Mouse (Mus musculus): ENCODE data around the gene Mospd1. TPM values are rescaled to one million over a fixed set of nuclear protein-coding genes. Genes with fewer than 3 reads are reported as not detected.

The Mospd1 gene
- polyA plus RNA-seq (2016; fragmentation: Nextera tagmentation; extraction: Ambion mirVana), result 47.4 and 50.1 TPM in 2 replicates

- H3K4me2 ChIP-seq (replicated peaks), result peak within 1 kb of the TSS; percentile 54
- ATAC-seq (ENCODE audit: insufficient number of reproducible peaks, insufficient read depth, low FRiP score, low TSS enrichment), result peak; percentile 95
- no peaks in the 10 kb centered on the region for H3K4me1 ChIP-seq
- H3K9me3 ChIP-seq, result no peaks in the 10 kb centered on the region
- 18% methylated on average over 12 of the region's 15 CpGs for WGBS
- peak within 1 kb of the TSS; percentile 57 for H3K9ac ChIP-seq
- H3K4me3 ChIP-seq, result peak within 1 kb of the TSS; percentile 56
- no peaks in the 10 kb centered on the region for H3K27me3 ChIP-seq
- H3K36me3 ChIP-seq, result no peaks in the 10 kb centered on the region
- H3K27ac ChIP-seq, result peak within 1 kb of the TSS; percentile 67
Measured at GRCm38 (mm10) chrX:53370366-53370740, at the start of gene Mospd1. Gene Mospd1 (minus strand): TSS chrX:53370502.

- no peak for ATAC-seq (ENCODE audit: insufficient number of reproducible peaks, insufficient read depth, low FRiP score, low TSS enrichment)
- 66% methylated on average over 3 of the region's 3 CpGs for WGBS
- Histone ChIP-seq H3K9ac (no peak overlapping the region), H3K9me3 (no peaks in the 10 kb centered on the region), H3K36me3 (no peaks in the 10 kb centered on the region), H3K4me2 (replicated peaks) (no peak overlapping the region), H3K27ac (no peak overlapping the region), H3K27me3 (no peaks in the 10 kb centered on the region), H3K4me3 (no peak overlapping the region), H3K4me1 (no peaks in the 10 kb centered on the region)
Measured at GRCm38 (mm10) chrX:53386362-53386761, 16.1 kb upstream of the Mospd1 start.

GRCm38 (mm10) chrX:53383122-53383521 is 12.8 kb upstream of the Mospd1 start:
- no peaks in the 10 kb centered on the region for H3K36me3 ChIP-seq
- H3K4me2 ChIP-seq (replicated peaks), result no peak overlapping the region
- no peak overlapping the region for H3K4me3 ChIP-seq
- H3K9me3 ChIP-seq, result no peaks in the 10 kb centered on the region
- WGBS, result 44% methylated on average over 3 of the region's 3 CpGs
- no peak for ATAC-seq (ENCODE audit: insufficient number of reproducible peaks, insufficient read depth, low FRiP score, low TSS enrichment)
- H3K27me3 ChIP-seq, result no peaks in the 10 kb centered on the region
- H3K27ac ChIP-seq, result no peak overlapping the region
- no peaks in the 10 kb centered on the region for H3K4me1 ChIP-seq
- H3K9ac ChIP-seq, result no peak overlapping the region

GRCm38 (mm10) chrX:53369534-53370365 is 552 bp downstream of the Mospd1 start:
- Histone ChIP-seq H3K27ac (peak overlapping the region; percentile 67), H3K4me2 (replicated peaks) (peak overlapping the region; percentile 54), H3K4me3 (peak overlapping the region; percentile 56), H3K36me3 (no peaks in the 10 kb centered on the region), H3K9ac (peak overlapping the region; percentile 57), H3K4me1 (no peaks in the 10 kb centered on the region), H3K9me3 (no peaks in the 10 kb centered on the region), H3K27me3 (no peaks in the 10 kb centered on the region)
- WGBS, result 23% methylated on average over 25 of the region's 25 CpGs
- ATAC-seq (ENCODE audit: insufficient number of reproducible peaks, insufficient read depth, low FRiP score, low TSS enrichment), result peak; percentile 74

GRCm38 (mm10) chrX:53364668-53365383 is 5.5 kb downstream of the Mospd1 start:
- 82% methylated on average over 7 of the region's 7 CpGs for WGBS
- no peaks in the 10 kb centered on the region for H3K36me3 ChIP-seq
- H3K4me2 ChIP-seq (replicated peaks), result no peak overlapping the region
- H3K4me3 ChIP-seq, result no peak overlapping the region
- H3K27me3 ChIP-seq, result no peaks in the 10 kb centered on the region
- H3K4me1 ChIP-seq, result no peaks in the 10 kb centered on the region
- no peak overlapping the region for H3K9ac ChIP-seq
- ATAC-seq (ENCODE audit: insufficient number of reproducible peaks, insufficient read depth, low FRiP score, low TSS enrichment), result no peak
- no peaks in the 10 kb centered on the region for H3K9me3 ChIP-seq
- H3K27ac ChIP-seq, result no peak overlapping the region

- Histone ChIP-seq H3K27me3 (no peaks in the 10 kb centered on the region), H3K4me3 (no peak overlapping the region), H3K4me2 (replicated peaks) (no peak overlapping the region), H3K36me3 (peaks cover 9% of the 10 kb centered on the region; the same call in 1 of the 2 replicates), H3K9ac (no peak overlapping the region), H3K4me1 (no peaks in the 10 kb centered on the region), H3K27ac (no peak overlapping the region), H3K9me3 (no peaks in the 10 kb centered on the region)
- WGBS, result 91% methylated on average over 4 of the region's 4 CpGs
- ATAC-seq (ENCODE audit: insufficient number of reproducible peaks, insufficient read depth, low FRiP score, low TSS enrichment), result no peak
Measured at GRCm38 (mm10) chrX:53348374-53348773, 21.9 kb downstream of the Mospd1 start.

- Histone ChIP-seq H3K4me3 (no peak overlapping the region), H3K9ac (no peak overlapping the region), H3K27me3 (no peaks in the 10 kb centered on the region), H3K36me3 (no peaks in the 10 kb centered on the region), H3K27ac (no peak overlapping the region), H3K4me1 (no peaks in the 10 kb centered on the region), H3K9me3 (no peaks in the 10 kb centered on the region), H3K4me2 (replicated peaks) (no peak overlapping the region)
- WGBS, result 49% methylated on average over 2 of the region's 2 CpGs
- ATAC-seq (ENCODE audit: insufficient number of reproducible peaks, insufficient read depth, low FRiP score, low TSS enrichment), result no peak
Measured at GRCm38 (mm10) chrX:53341531-53341930, 28.8 kb downstream of the Mospd1 start.

GRCm38 (mm10) chrX:53337355-53337754 is 32.9 kb downstream of the Mospd1 start:
- Histone ChIP-seq H3K27ac (no peak overlapping the region), H3K9me3 (no peaks in the 10 kb centered on the region), H3K4me3 (no peak overlapping the region), H3K4me1 (no peaks in the 10 kb centered on the region), H3K27me3 (no peaks in the 10 kb centered on the region), H3K36me3 (no peaks in the 10 kb centered on the region), H3K4me2 (replicated peaks) (no peak overlapping the region), H3K9ac (no peak overlapping the region)
- no peak for ATAC-seq (ENCODE audit: insufficient number of reproducible peaks, insufficient read depth, low FRiP score, low TSS enrichment)

GRCm38 (mm10) chrX:53330396-53330795 is 39.9 kb downstream of the Mospd1 start:
- no peak overlapping the region for H3K9ac ChIP-seq
- H3K4me1 ChIP-seq, result no peaks in the 10 kb centered on the region
- H3K27me3 ChIP-seq, result no peaks in the 10 kb centered on the region
- H3K4me3 ChIP-seq, result no peak overlapping the region
- ATAC-seq (ENCODE audit: insufficient number of reproducible peaks, insufficient read depth, low FRiP score, low TSS enrichment), result no peak
- H3K27ac ChIP-seq, result no peak overlapping the region
- 95% methylated on average over 4 of the region's 4 CpGs for WGBS
- no peaks in the 10 kb centered on the region for H3K36me3 ChIP-seq
- H3K4me2 ChIP-seq (replicated peaks), result no peak overlapping the region
- H3K9me3 ChIP-seq, result no peaks in the 10 kb centered on the region

- Histone ChIP-seq H3K36me3 (no peaks in the 10 kb centered on the region), H3K4me1 (no peaks in the 10 kb centered on the region), H3K4me3 (no peak overlapping the region), H3K4me2 (replicated peaks) (no peak overlapping the region), H3K9ac (no peak overlapping the region), H3K9me3 (no peaks in the 10 kb centered on the region), H3K27ac (no peak overlapping the region), H3K27me3 (no peaks in the 10 kb centered on the region)
- WGBS, result 71% methylated on average over 4 of the region's 4 CpGs
- no peak for ATAC-seq (ENCODE audit: insufficient number of reproducible peaks, insufficient read depth, low FRiP score, low TSS enrichment)
Measured at GRCm38 (mm10) chrX:53321111-53321510, 49.2 kb downstream of the Mospd1 start.

GRCm38 (mm10) chrX:53320564-53320963 is 49.7 kb downstream of the Mospd1 start:
- no peak overlapping the region for H3K4me3 ChIP-seq
- no peak overlapping the region for H3K9ac ChIP-seq
- H3K4me2 ChIP-seq (replicated peaks), result no peak overlapping the region
- no peaks in the 10 kb centered on the region for H3K4me1 ChIP-seq
- ATAC-seq (ENCODE audit: insufficient number of reproducible peaks, insufficient read depth, low FRiP score, low TSS enrichment), result no peak
- H3K27me3 ChIP-seq, result no peaks in the 10 kb centered on the region
- H3K9me3 ChIP-seq, result no peaks in the 10 kb centered on the region
- WGBS, result 49% methylated on average over 2 of the region's 2 CpGs
- no peak overlapping the region for H3K27ac ChIP-seq
- H3K36me3 ChIP-seq, result no peaks in the 10 kb centered on the region
